Mouse (Mus musculus) hematopoietic stem cell, adult 5-6 weeks (primary cell): ENCODE data around the gene Entpd2. TPM values are rescaled to one million over a fixed set of nuclear protein-coding genes. Genes with fewer than 3 reads are reported as not detected.
A peak's percentile ranks its signal among the peaks of the same experiment; 100 is the strongest.

Source experiments
- ATAC-seq, 2 experiments: fragments of 125-278 bp in 1 of 2; replicated peaks in 1 of 2; 2 replicates each; pipeline ENCODE4 v1.8.0; 2016 to 2017; ENCODE audit warnings: inconsistent platforms in 2 of 2, mild to moderate bottlenecking in 2 of 2, moderate number of reproducible peaks in 2 of 2, low read depth in 1 of 2, moderate TSS enrichment in 1 of 2; ENCODE audit not compliant: low FRiP score in 2 of 2, poor library complexity in 2 of 2, severe bottlenecking in 2 of 2, insufficient read depth in 1 of 2, low TSS enrichment in 1 of 2
- total RNA-seq: library from RNA; stranded (forward); fragments of 172-1452, 232-1000 nt; gene quantifications from 2 replicates; pipeline ENCODE4 v1.2.3, GENCODE M21; 2017

Gene Entpd2
- not detected in 2 replicates for total RNA-seq

DNA sequence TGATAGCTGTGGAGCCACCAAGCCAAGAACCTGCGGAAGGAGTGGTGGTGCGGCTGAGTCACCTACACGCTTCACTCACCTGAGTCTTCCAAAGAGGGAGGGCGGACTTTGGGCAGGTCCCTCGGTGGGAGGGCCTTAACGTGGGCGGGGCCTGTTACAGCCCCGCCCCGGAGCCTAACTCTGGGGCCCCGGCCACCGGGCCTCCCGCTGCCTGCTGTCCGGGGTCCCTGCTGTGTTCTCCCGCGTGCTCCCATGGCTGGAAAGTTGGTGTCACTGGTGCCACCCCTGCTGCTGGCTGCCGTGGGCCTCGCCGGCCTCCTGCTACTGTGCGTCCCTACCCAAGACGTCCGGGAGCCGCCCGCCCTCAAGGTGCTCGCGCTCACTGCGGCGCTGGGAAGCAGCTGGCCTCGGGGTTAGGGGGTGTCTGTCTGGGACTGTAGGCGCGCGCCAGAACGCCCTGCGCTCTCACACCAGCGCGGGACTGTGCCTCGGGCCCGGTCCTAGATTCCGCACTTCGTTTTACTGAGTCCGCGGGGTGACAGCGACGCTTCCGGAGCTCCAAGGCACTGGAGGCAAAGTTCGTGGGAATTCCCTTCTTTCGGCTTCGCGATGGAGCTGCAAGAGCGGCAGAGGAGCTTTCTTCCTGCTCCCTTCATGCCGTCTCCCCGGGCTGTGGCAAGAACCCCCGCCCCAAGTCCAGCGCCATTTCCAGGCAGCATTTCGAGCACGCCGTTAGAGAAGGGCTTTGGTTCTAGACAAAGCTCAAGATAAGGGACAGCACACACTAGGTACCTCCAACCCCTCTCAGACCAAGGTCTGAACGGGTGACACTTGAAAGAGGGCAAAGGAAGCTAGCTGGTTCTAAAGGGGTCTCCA is at the start of gene Entpd2:
Entpd2 (plus strand) TSS at position 154 of the 876 bp plus-strand sequence.
- peak in 1 of 2 experiments; percentile 27; a peak in 1 of 4 replicates for ATAC-seq

DNA sequence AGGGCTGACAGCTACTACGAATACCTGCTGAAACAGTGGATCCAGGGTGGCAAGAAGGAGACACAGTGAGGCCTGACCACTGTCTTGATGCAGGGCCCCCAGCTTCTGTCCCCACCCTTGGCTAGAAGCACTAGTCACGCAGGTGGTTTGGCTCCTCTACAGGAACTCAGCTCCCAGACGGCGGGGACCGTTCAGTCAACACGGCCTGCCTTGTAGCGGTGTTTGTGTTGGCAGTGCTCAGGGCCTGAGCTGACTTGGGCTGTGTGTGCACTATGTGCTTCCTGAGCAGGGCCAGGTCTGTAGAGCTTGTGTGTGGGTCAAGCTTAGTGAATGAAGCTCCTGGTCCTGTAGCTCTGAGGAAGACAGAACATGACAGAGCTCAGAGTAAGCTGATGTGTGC is 47.5 kb upstream of the Entpd2 start:
- no peak for ATAC-seq

DNA sequence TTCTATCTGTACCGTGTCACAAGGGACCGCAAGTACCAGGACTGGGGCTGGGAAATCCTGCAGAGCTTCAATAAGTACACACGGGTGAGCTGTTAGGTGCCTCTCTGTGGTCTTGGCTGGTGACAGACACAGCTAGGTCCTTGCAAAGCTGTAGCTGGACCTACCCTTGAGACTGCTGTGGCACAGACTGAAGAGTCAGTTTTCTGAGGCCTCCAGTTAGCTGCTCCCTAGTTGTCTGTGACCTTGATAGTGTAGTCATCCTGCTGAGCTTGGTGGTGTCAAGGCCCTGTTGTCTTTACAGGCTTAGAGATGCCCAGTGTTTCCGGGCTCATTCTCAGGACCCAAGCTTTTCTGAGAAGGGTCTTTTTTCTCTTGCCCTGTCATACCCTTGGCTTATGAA is 46.2 kb upstream of the Entpd2 start:
- ATAC-seq = no peak

DNA sequence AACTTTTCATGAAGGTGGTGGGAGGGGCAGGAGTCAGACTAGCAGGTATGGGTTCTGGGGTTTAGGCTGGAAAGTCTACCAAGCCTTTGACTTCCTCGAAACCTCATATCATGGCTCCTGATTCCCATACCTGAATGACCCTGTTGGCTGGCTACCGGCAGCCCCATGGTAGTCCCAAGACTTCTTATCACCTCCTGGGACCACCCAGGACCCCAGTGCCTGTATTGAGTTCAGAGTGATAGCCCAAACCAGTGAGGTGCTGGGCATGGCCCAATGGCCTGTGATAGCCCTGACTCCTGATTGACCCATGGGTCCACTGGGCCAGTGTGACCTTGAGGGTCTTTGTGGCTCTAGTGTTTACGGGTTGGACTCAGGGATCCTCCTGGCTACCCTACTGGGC is 45.0 kb upstream of the Entpd2 start:
- ATAC-seq = no peak

DNA sequence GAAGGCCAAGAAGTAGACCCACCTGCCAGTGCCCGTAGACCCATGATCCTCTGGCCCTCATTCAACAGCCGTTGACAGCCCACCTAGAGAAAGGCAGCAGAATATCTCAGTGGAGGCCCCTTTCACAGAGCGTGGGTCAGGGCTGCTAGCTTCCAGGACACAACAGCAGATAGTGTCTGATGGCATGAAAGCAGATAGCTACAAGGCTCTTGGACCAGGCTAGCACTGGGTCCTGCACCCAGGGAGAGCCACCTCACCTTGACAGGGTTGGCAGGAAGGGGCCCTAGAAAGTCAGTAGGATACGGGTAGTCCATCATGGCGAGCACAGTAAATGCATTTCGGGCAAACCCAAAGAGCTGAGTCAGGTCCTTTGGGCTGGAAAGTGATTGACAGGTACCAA is 41.5 kb upstream of the Entpd2 start:
- no peak for ATAC-seq

DNA sequence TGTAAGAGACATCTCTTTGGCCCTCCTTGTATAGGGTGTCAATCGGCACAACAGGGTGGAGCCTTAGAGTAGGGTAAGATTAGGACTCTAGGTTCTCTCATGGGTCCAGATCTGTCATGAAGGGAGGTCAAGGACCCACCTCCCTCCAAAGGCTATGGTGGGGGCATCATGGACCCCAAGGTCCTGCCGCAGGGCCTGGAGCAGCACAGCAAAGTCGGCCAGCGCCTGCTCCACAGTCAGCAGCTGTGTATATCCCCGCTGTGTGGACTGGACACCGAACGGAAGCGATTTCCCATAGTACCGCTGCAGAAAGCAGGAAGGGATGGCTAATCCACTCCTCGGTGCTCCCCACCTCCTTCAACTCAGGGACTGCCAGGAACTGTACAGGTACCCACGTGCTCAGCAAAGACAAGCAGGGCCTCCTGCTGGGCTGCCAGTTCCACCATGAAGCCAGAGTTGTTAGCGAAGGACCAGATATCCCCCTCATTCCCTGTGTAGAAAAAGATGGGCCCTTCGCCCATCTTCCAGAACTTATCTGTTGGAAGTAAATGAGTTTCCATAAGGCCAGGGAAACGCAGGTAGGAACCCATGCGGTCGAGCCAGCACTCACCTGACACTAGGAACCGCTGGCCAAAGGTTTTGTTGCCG is 40.1 kb upstream of the Entpd2 start:
- ATAC-seq = no peak

DNA sequence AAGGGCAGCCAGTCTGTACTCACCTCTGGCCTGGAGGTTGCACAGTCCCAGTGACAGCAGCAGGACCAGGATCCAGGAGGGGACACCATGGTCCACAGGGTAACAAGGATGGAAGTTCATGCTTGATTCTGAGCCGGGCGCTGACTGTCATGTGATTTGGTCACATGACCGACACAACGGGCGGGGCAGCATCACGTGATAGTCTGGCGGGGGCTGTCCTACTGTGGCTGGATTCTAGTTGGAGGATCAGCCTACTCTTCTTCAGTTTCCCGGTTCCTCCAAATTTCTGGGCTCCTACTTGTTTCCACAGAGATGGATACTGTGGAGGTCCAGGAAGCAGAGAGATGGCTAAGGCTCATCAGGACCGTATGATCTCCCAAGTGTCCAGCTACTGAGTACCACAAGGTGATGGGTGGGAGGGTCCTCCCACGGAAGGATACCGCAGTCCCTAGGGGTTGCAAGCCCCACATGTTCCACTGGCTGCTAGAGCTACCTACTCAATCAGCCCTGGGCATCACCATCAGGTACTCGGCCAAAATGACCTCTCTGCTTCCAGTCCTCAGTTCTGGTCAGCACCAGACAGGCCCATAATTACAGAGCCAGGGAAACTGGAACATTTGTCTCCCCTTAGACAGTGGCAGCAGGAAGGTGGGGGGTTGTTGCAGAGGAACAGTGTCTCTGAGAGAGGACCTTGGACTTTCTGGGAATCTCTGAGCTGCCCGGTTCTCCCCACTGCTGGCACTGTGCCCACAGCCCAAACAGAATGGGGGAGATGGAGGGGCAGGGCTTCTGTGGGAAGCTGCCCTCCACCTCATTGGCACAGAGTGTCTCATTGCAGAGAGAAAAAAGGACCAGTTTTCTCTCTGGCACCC is 39.2 kb upstream of the Entpd2 start, which contains the start of gene Dpp7:
Dpp7 (minus strand) TSS at position 152 of the 872 bp plus-strand sequence.
- ATAC-seq = peak; percentile 49 to 55; a peak in 3 of 4 replicates

DNA sequence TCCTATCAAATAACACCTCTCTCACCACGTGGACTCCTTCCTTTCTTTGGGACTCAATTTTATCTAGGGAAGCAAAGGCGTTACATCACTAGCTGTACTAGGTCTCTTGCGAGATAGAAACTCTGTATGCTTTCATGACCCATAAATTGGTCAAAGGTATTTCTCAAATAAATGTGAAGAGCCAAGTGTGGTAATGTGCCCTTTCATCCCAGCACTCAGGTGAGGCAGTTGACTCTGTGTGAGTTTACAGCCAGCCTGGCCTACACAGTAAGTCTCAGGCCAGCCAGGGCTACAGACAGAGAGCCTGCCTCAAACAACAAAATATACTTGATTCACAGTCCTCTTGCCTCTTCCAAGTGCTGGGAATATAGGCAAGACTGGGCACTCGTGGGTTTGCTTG is 35.8 kb upstream of the Entpd2 start:
- no peak for ATAC-seq

DNA sequence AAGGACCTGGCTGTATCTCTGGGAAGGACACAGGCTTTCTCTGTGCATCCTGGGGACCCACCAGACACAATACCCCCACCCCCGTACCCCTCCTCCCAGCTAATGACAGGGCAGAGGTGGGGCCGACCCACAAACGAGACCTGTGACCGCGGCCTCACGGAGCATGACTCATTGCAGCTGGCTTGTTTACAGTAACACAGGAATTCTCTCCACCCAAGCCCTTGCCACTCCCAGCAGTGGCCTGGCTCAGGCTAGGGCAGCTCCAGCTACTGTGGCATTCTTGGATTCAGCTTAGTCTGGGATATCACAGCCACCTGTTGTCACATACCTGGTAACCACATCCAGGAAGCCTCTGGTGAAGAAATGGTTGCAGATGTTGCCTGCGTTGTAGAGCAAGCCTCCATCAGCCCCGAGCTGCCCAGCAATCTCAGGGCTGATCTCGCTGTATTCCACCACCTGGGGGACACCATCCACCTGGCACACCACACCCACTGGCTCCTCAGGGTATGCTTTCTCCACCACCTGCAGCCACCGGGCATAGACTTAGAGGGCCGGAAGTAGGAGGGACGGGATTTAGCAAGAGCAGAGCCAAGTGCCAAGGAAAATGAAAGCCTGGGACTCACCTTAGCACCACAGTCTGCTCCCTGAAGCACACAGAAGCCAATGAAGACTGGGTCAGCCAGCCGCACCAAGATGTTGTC is 32.0 kb upstream of the Entpd2 start:
- ATAC-seq = no peak

DNA sequence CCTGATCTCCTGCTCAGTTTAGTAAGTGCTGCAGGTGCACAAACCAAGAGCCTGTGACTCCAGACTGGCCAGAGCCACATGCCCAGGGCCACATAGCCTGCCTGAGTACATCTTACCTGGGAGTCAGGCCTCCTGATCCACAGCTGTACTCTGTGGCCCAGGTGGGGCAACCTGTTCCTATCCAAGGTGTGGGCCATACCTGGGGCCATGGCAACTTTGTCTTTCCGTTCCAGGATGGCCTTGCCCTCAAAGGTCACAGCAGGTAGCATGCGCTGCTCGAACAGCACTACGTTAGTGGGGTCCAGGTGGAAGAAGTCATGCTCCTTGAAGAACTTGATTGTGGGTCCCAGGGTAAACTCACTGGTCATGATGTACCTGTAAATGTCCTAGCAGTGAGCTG is 31.4 kb upstream of the Entpd2 start:
- no peak for ATAC-seq

DNA sequence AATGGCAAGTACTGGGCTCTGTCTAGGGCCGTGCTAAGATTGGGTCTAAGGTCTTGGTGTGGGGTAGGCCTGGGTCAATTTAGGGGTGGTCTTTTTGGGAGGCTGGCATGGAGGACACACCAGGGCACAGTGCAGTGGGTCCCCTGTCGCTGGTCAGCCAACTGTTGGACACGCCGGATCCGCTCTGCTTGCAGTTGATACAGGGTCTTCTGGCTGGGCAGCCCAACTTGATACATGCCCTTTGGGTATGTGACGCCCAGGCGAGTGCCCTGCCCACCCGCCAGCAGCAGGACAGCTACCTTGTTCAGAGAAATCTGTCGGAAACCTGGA is 30.9 kb upstream of the Entpd2 start:
- ATAC-seq = no peak

DNA sequence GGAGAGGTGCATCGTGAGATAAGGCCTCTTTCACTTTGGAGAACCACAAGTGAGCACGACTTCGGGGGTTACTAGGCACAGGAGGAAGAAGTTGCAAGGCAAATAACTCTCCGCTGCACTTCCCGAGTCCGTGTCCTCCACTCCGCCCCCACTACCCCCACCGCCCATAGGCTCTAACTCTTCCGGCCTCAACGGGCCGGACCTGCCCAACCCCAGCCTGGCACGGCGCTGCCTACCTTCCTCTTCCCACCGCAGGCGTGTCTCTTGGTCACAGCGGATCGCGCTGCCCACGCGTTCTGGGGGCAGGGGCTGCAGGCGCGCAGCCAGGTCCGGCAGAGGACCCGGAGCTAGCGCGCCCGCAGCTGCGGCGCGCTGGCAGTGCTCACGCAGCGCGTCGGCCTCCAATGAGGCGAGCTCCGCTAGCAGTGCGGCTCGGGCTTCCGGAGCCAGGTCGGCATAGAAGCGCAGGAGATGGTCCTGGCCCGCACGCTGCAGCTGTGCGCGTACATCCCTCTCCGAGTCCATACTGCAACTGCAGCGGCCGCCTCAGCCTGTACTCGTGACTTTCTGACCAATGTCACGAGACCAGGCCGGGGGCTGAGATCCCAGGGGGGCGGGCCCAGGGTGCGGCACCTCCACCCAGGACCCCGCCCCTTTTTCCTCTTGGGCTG is 30.4 kb upstream of the Entpd2 start, which contains the start of gene Uap1l1:
Uap1l1 (minus strand) TSS at position 592 of the 671 bp plus-strand sequence.
- ATAC-seq = peak; percentile 73 to 78

DNA sequence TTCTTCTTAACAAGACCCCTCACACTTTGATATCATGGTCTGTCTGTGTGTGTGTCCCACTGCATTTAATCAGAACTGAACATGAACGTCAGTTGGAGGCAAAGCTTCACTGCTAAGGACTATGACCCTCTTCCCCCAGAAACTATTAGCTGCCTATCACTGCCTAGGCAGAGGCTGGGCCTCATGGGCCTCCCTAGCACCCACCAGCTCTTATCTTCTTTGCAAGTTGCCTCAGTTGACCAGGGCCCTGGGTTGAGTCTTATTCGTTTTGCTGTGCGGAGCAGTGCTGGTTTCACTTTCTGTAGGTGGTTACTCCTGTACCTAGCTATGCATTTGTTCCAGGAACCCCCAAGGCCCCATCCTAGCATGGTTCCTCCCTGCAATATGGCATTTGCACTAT is 25.7 kb upstream of the Entpd2 start:
- ATAC-seq = no peak

DNA sequence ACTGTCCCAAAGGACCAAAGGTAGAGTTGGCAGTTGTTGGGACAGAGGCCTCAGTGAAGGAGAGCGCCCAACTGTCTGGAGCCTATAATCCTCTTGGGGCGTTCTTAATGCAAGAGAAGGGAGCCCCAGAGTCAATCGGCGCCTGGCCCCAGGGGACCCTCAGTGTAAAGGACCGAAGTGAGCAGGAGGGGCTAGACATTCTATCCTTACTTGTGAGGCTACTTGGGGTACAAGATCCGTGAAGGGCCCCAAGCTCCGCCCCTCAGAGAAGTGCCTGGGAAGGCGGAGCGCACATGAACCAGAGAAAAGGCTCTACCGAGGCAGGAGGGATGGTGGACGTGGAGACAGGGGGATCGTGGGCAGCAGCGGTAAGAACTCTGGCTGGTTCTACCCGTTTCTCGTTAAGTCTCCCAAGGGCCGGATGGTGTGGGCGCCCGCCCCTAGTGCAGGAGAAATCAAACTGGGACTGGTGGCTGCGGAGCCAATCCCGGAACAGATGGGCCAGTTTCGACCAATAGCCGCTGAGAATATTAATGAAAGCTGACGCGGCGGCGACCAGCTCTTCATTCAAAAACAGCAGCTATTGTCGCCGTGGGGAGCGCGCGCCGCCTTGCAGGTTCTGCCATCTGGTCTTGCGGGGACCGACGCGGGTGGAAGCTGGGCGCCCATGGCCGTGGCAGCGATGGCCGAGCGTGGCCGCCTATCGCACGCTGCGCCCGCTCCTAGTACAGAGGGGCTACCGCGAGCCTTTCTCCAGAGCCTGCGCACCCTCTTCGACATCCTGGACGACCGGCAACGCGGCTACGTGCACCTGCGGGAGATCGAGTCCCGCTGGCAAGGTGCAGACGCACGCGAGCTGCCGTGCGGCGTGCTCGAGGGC is 23.7 kb upstream of the Entpd2 start, which contains the start of gene Sapcd2:
Sapcd2 (plus strand) TSS at position 558 of the 880 bp plus-strand sequence.
- peak; percentile 90 to 92 for ATAC-seq

DNA sequence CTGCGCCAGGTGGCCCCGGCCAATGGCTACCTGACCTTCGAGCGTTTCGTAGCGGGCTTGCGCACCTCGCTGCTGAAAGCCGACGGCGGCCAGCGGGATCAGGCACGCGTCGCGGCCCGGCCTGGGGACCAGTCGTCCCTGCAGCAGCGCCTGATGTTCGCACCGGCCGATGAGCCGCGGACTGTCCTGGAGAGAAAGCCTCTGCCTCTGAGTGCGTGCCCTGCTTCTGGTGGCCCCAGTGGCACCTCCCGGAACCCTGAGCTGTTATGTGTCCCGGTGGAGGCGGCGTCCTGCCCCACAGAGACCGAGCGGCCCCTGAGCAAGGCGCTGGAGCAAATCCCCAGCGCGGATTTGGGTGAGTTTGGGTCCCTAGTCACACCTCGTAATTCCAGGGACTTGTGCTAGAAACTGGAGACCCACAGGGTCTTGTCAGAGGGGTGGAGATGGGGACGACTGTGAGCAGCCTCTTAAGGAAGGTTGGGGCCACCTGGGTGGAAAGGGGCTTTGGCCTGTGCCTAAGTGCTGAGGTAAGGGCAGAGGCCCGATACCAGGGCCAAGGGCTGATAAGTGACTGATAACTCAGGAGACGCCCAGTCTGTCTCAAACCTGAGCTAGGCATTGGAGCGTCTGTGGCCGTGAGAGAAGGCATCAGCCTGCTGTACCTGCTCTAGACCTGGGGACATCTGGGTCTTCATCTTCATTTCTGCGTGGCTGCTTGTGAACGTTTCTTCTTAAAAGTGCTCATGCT is 22.9 kb upstream of the Entpd2 start:
- ATAC-seq = no peak
